Mouse (Mus musculus): Measurements from ENCODE around the gene Iqgap2.

GRCm38 (mm10) chr13:95608416-95609087, 283.2 kb downstream of the Iqgap2 start:
- TF ChIP-seq CTCF (IDR thresholded peaks at IDR 0.05; ENCODE audit: low read depth), result no peak
- TF ChIP-seq EP300 (IDR thresholded peaks at IDR 0.05; ENCODE audit: low read depth), result no peak

Measured in liver, postnatal 0 days (tissue).